Mouse (Mus musculus) natural killer cell, adult 2 months (primary cell): Measurements from ENCODE around the gene Abr.
A peak's percentile ranks its signal among the peaks of the same experiment; 100 is the strongest.

Experiments
- DNase-seq, 2 experiments: peaks; one replicate each; pipeline ENCODE4 v3.0.0; 2022; ENCODE audit warnings: low spot score in 2 of 2

Gene Abr

DNA sequence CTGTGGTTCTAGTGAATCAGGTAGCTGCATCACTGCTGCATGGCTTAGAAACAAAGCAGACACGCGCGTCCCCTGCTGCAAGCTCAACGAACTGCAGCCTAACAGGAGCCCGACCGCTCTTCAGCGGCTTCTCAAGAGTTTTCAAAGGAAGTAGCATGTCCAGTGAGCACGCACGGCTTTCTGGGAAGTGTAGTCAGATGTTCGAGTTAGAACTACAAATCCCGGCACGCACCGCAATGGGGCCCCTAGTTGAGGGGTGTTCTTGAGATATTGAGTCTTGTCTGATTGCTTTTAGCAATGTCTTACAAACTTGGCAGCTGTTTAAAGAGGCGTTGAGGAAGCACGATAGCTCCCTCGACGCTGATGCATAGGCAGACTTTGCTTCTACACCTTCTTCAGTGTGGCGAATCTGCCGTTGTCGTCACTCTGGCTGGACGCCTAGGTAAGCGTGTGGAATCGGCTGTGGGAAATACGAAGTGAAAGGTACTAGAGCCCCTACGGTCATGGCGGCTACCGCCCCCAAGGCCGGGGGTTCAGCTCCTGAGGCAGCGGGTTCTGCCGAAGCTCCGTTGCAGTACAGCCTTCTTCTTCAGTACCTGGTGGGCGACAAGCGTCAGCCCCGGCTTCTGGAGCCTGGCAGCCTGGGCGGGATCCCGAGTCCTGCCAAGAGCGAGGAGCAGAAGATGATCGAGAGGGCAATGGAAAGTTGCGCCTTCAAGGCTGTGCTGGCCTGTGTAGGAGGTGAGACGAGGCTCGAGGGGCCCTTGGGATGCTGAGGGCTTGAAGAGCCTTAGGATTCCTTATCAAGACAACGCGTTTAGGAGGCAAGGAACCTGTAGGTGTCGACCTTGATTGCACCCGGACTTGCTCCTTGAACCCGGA lies 215.2 kb downstream of the Abr start, which contains the start of gene Timm22:
Gene Timm22, plus strand, starts transcription at position 251 of the 882 bp plus-strand sequence.
- DNase-seq: peak; percentile 95 to 97

GRCm38 (mm10) chr11:76405626-76406264 lies 216.4 kb downstream of the Abr start:
- DNase-seq: peak in 1 of 2 experiments; percentile 34

GRCm38 (mm10) chr11:76405113-76405512 lies 217.0 kb downstream of the Abr start:
- no peak for DNase-seq

GRCm38 (mm10) chr11:76401398-76401797 lies 220.7 kb downstream of the Abr start:
- DNase-seq: no peak

- no peak for DNase-seq
These were observed 222.4 kb downstream of the Abr start for GRCm38 (mm10) chr11:76399587-76400330.

DNA sequence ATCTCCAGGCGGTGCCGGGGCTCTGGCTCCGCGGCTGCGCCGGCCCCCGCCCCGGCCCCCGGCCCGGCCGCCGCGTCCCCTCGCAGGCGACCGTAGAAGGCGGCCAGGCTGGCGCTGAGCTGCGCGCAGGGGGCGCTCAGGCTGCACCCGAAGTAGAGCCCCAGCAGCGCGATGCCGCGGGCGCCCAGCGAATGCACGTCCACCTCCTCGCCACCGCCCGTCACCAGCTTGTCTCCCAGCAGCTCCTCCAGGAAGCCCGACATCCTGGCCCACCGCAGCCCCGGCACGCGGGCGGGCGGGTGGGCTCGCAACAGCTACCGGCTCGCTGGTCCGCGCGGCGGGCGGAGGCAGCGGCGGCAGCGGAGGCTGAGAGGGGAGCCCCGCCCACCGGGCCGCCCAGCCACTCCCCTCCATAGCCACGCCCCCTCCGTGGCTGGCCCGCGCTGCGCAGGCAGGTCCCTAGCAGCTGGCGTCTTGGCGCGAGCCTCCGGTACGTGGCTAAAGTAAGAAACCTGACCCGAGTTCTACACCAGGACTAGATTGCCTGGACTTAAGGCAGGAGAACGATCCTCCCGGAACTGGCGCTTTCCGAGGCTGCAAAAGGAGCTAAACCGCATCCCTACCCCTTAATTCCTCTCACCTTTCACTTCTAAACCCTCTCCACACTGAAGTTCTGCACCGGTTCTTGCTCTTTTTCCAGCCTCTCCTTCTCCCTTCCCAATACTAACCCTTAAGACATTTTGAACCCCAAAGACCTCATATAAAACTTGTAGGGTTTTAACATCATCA lies 223.1 kb downstream of the Abr start, which contains the start of gene Nxn:
Gene Nxn, minus strand, starts transcription at position 343 of the 789 bp plus-strand sequence.
- DNase-seq: peak; percentile 87 to 90

GRCm38 (mm10) chr11:76398312-76398797 lies 223.8 kb downstream of the Abr start:
- DNase-seq: no peak

DNA sequence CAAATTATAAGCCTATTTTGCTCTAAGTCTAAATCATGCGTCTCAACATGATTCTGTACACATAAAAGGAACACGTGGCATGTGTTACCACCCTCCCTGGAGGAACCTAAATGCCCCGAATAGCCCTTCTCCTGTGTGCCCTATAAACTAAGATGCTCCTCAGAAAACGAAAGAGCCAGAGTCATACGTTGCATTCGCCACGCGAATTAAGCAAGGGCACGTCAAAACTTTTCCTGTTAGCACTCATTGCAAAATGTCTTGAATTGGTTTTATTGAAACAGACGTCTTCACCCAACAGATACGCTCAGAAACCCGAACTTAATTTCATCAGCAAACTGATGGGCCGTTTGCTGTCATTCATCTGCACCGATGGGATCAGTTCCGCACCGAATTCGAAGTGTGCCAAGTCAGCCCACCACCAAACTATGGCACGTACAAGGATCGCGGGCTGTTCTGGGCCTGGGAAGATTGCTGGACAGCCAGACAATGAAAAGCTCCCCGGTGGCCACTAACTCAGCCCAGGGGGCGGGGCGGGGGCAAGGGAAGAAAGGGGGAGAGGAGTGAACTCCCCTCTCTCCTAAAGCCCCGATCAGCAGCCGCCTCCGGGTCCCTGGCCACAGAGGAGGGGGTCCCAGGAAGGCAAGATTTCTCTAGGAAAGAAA lies 224.3 kb downstream of the Abr start:
- no peak for DNase-seq

DNA sequence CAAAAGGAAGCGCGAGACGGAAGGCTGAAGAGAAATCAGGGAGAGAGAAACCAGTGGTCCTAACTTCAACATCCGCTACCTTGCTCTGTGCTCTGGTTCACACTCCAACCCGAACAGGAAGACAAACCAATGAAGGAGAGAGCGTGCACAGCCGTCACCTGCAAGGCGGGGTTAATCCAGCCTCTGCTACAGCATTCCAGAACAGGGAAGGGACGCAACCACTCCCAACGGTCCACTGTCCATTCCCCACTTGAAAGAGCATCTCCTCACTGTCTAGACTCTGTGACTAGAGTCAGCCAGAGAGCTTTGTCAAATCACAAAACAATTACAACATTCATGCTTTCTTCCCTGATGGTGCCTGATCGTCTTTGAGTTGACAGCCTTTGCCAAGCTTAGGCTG lies 229.1 kb downstream of the Abr start:
- DNase-seq: no peak

GRCm38 (mm10) chr11:76392532-76392931 lies 229.6 kb downstream of the Abr start:
- no peak for DNase-seq

DNA sequence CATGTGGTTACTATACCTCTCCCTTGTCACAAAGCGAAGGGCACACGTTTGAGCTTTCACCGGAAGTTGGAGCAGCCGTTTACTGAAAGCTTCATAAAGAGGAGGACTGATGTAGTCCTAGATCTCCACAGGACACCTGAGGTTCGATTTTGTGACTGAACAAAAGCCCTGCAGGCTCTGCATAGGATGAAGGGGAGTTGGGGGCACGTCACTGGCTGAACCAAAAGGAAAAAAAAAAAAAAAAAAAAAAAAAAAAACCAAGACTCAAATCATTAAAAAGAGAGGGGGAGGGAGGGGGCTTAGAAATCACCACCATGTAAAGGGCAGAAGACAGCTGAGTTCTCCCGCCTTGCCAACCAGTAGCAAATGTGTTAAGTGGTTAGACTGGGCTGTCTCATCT lies 233.4 kb downstream of the Abr start:
- DNase-seq: no peak

GRCm38 (mm10) chr11:76387097-76387496 lies 235.0 kb downstream of the Abr start:
- DNase-seq: no peak

- no peak for DNase-seq
These were observed 236.4 kb downstream of the Abr start for GRCm38 (mm10) chr11:76385746-76386145.

GRCm38 (mm10) chr11:76385017-76385416 lies 237.1 kb downstream of the Abr start:
- no peak for DNase-seq

DNA sequence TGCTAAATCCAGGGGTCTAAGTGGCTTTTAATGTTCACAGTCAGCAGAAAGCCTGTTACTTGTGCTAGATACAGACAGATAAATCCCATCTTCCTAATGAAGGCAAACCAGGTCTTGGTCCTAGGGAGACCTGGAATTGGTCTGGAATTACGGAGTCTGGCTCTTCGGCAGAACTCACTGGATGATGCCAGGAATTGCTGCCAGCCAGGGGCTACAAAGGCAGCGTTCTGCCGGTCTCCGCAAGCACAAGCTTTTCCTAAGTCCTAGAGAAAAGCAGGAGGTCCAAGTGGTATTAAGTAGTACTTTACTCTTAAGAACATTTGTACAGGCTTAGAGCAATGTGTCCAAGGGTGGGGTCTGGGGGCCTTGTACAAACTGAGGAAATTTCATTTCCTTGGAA lies 237.8 kb downstream of the Abr start:
- no peak for DNase-seq

- DNase-seq: no peak
These were observed 239.3 kb downstream of the Abr start for GRCm38 (mm10) chr11:76382711-76383324.

GRCm38 (mm10) chr11:76381201-76381885 lies 240.8 kb downstream of the Abr start:
- DNase-seq: no peak

DNA sequence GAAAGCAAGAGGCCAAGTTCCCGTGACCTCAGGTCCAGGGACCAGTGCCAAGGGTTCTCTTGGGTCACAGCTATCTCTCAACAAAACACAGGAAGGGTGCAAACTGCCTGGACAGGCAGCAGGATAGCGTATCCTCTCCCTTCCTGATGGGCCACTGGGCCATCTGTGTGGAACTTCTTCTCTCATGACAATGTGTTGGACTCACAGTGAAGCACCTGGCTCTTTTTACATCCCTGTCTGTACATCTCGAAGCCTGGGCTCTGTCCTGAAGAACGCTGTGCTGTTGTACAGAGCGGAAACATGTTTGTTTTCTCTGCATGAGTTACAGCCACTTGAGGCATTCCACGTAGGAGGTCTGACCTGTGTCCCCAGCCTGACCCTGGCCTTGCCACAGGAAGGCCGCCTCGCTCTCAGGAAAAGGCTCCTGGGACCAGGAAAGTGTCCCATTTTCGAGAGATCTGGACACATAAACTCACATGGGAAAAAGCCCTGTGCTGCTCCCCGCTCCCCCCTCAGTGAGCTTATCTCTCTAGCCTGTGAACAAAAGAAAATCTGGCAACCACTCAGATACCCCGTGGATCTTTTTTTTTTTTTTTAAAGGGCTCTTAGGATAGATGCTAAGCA lies 242.1 kb downstream of the Abr start:
- no peak for DNase-seq

GRCm38 (mm10) chr11:76376425-76376824 lies 245.7 kb downstream of the Abr start:
- no peak for DNase-seq
